8 mouse cellular contexts compared by ENCODE assay signal in the genomic region with DNA sequence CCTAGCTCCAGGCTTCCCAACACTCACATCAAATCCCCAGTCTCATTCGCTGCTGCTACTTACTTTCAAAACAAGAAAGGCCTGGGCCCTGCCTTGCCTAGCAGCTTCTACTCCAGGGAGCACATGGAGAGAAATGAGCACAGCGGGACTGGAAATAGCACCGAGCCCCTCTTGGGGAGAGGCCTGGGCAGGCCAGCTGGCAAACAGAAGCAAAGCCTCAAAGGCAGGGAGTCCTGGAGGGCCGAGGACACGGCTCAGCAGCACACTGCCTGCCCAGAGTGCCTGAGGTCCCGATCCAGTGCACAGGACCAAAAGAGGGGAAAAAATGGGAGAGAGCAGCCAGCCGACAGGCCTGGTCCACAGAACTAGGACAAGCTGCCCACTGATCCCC. TPM values are rescaled to one million over a fixed set of nuclear protein-coding genes. Genes with fewer than 3 reads are reported as not detected.
A peak's percentile ranks its signal among the peaks of the same experiment; 100 is the strongest.
DNase-seq lines count a peak whose midpoint lies in the region; ATAC-seq and TF ChIP-seq lines count a peak whose summit lies in the region.

No protein-coding gene starts in this region.

- peak overlapping the region; percentile 74 for H3K27ac ChIP-seq in left cerebral cortex, adult 2 months
- no peak overlapping the region for H3K27ac ChIP-seq in forebrain, embryonic 13.5 days
- H3K27ac ChIP-seq in hindbrain, embryonic 15.5 days (replicated peaks) = peak overlapping the region; percentile 27
- 0 out of 2 replicates have a peak overlapping the region, but pooled peaks have one; percentile 28 for H3K27ac ChIP-seq in neural tube, embryonic 15.5 days (replicated peaks)

- H3K27me3 ChIP-seq in forebrain, embryonic 13.5 days = peaks cover 6% of the 10 kb centered on the region
- H3K27me3 ChIP-seq in hindbrain, embryonic 15.5 days = no peaks in the 10 kb centered on the region
- 0 out of 2 replicates have a peak, but pooled peaks cover 3% of the 10 kb centered on the region for H3K27me3 ChIP-seq in neural tube, embryonic 15.5 days (replicated peaks)

- H3K36me3 ChIP-seq in forebrain, embryonic 13.5 days (ENCODE audit: poor library complexity, severe bottlenecking) = peaks cover 7% of the 10 kb centered on the region; the same call in 1 of the 2 replicates
- H3K36me3 ChIP-seq in hindbrain, embryonic 15.5 days = no peaks in the 10 kb centered on the region
- peaks cover 2% of the 10 kb centered on the region; the same call in 1 of the 2 replicates for H3K36me3 ChIP-seq in neural tube, embryonic 15.5 days

- no peaks in the 10 kb centered on the region for H3K9me3 ChIP-seq in forebrain, embryonic 13.5 days (replicated peaks)
- no peaks in the 10 kb centered on the region for H3K9me3 ChIP-seq in hindbrain, embryonic 15.5 days
- H3K9me3 ChIP-seq in neural tube, embryonic 15.5 days (replicated peaks) = no peaks in the 10 kb centered on the region

- no peak for ATAC-seq in forebrain, embryonic 13.5 days
- ATAC-seq in hindbrain, embryonic 15.5 days (ENCODE audit: low FRiP score, low read depth) = no peak
- ATAC-seq in neural tube, embryonic 15.5 days (ENCODE audit: low FRiP score) = no peak

- H3K4me2 ChIP-seq in forebrain, embryonic 13.5 days = peak overlapping the region; percentile 90
- H3K4me2 ChIP-seq in hindbrain, embryonic 15.5 days = peak overlapping the region; percentile 90
- H3K4me2 ChIP-seq in neural tube, embryonic 15.5 days = peak overlapping the region; percentile 90

- peaks cover 31% of the 10 kb centered on the region for H3K4me1 ChIP-seq in forebrain, embryonic 13.5 days
- H3K4me1 ChIP-seq in hindbrain, embryonic 15.5 days (replicated peaks) = peaks cover 44% of the 10 kb centered on the region
- H3K4me1 ChIP-seq in neural tube, embryonic 15.5 days = peaks cover 51% of the 10 kb centered on the region

- H3K9ac ChIP-seq in forebrain, embryonic 13.5 days = peak overlapping the region; percentile 54
- 0 out of 2 replicates have a peak overlapping the region, but pooled peaks have one; percentile 25 for H3K9ac ChIP-seq in hindbrain, embryonic 15.5 days
- H3K9ac ChIP-seq in neural tube, embryonic 15.5 days (replicated peaks) = peak overlapping the region; percentile 38

- 58% methylated on average over 7 of the region's 7 CpGs for WGBS in forebrain, embryonic 13.5 days
- 35% methylated on average over 7 of the region's 7 CpGs for WGBS in hindbrain, embryonic 15.5 days
- WGBS in neural tube, embryonic 15.5 days = 45% methylated on average over 7 of the region's 7 CpGs

- no peak for DNase-seq in left cerebral cortex, adult 2 months (ENCODE audit: extremely low spot score in 1 of 2, low spot score in 2 of 2)
- DNase-seq in left cerebral cortex, postnatal 4 days = no peak
- DNase-seq in left cerebral cortex, postnatal 14 days (ENCODE audit: low spot score in 2 of 2) = no peak
- DNase-seq in cerebellum, adult 9-10 months = no peak
- DNase-seq in lung, postnatal 14 days = no peak

- intact Hi-C loops in left cerebral cortex, adult 2 months (cut with DNase I) = loop anchor here (5.0 kb wide), 1 partner anchor 66 kb away; no protein-coding TSS in a partner anchor
- intact Hi-C loops in left cerebral cortex, postnatal 4 days (cut with DNase I) = no loop called here
- intact Hi-C loops in left cerebral cortex, postnatal 14 days (cut with DNase I) = loop anchor here (5.0 kb wide), 2 partner anchors 41 to 66 kb away; no protein-coding TSS in a partner anchor

- no peak for TF ChIP-seq CTCF in left cerebral cortex, adult 2 months (IDR thresholded peaks at IDR 0.05)

- H3K4me3 ChIP-seq in left cerebral cortex, adult 2 months = peak overlapping the region; percentile 30
- H3K4me3 ChIP-seq in forebrain, embryonic 13.5 days = no peak overlapping the region
- H3K4me3 ChIP-seq in hindbrain, embryonic 15.5 days = peak overlapping the region; percentile 85
- H3K4me3 ChIP-seq in neural tube, embryonic 15.5 days (replicated peaks) = peak overlapping the region; percentile 99

RNA-seq across cellular contexts. Expression of a gene that starts 2.4 kb away (rescaled TPM):
- 10 to 100 TPM; 73.7 to 82.2 TPM for total RNA-seq in left cerebral cortex, adult 2 months (2021)
- total RNA-seq in left cerebral cortex, postnatal 4 days (2021) = 10 to 100 TPM; 49.6 to 53.4 TPM
- 29.4 and 31.3 TPM in 2 replicates for polyA plus RNA-seq in forebrain, embryonic 13.5 days (2015; fragmentation: Nextera tagmentation; extraction: Ambion mirVana)
- polyA plus RNA-seq in hindbrain, embryonic 15.5 days (2015; fragmentation: Nextera tagmentation; extraction: Ambion mirVana) = 45.7 and 51.6 TPM in 2 replicates
- polyA plus RNA-seq in neural tube, embryonic 15.5 days (2015; fragmentation: Nextera tagmentation; extraction: Ambion mirVana) = 43.1 and 46.3 TPM in 2 replicates
- total RNA-seq in left cerebral cortex, postnatal 14 days (2021) = 10 to 100 TPM; 56.2 to 56.8 TPM

RNA-seq across cellular contexts. Expression of a gene that starts 54.4 kb away (rescaled TPM):
- 100 to 1,000 TPM; 153 to 159 TPM for total RNA-seq in left cerebral cortex, adult 2 months (2021)
- 100 to 1,000 TPM; 285 to 296 TPM for total RNA-seq in left cerebral cortex, postnatal 4 days (2021)
- 200 and 208 TPM in 2 replicates for polyA plus RNA-seq in forebrain, embryonic 13.5 days (2015; fragmentation: Nextera tagmentation; extraction: Ambion mirVana)
- polyA plus RNA-seq in hindbrain, embryonic 15.5 days (2015; fragmentation: Nextera tagmentation; extraction: Ambion mirVana) = 229 and 234 TPM in 2 replicates
- polyA plus RNA-seq in neural tube, embryonic 15.5 days (2015; fragmentation: Nextera tagmentation; extraction: Ambion mirVana) = 178 and 216 TPM in 2 replicates
- 100 to 1,000 TPM; 142 to 166 TPM for total RNA-seq in left cerebral cortex, postnatal 14 days (2021)

RNA-seq across cellular contexts. Expression of a gene that starts 54.5 kb away (rescaled TPM):
- total RNA-seq in left cerebral cortex, adult 2 months (2021) = 1 to 10 TPM; 1.6 to 3.2 TPM
- total RNA-seq in left cerebral cortex, postnatal 4 days (2021) = 1 to 10 TPM; 1.5 to 1.9 TPM
- polyA plus RNA-seq in forebrain, embryonic 13.5 days (2015; fragmentation: Nextera tagmentation; extraction: Ambion mirVana) = 1.2 and 1.3 TPM in 2 replicates
- polyA plus RNA-seq in hindbrain, embryonic 15.5 days (2015; fragmentation: Nextera tagmentation; extraction: Ambion mirVana) = 1.00 and 1.0 TPM in 2 replicates
- polyA plus RNA-seq in neural tube, embryonic 15.5 days (2015; fragmentation: Nextera tagmentation; extraction: Ambion mirVana) = 0.81 and 1.7 TPM in 2 replicates
- total RNA-seq in left cerebral cortex, postnatal 14 days (2021) = 1 to 10 TPM; 1.4 to 2.6 TPM
